Mouse (Mus musculus): ENCODE measurements around the gene Ltc4s.

Ltc4s gene

GRCm38 (mm10) chr11:50248473-50249171 lies 10.2 kb upstream of the Ltc4s start:
- no peak for DNase-seq (ENCODE audit: low spot score in 2 of 2)

- no peak for DNase-seq (ENCODE audit: low spot score in 2 of 2)
Measured at GRCm38 (mm10) chr11:50245269-50245668, 6.9 kb upstream of the Ltc4s start.

GRCm38 (mm10) chr11:50243926-50244325 lies 5.5 kb upstream of the Ltc4s start:
- no peak for DNase-seq (ENCODE audit: low spot score in 2 of 2)

- no peak for DNase-seq (ENCODE audit: low spot score in 2 of 2)
Measured at GRCm38 (mm10) chr11:50240235-50240911, 2.0 kb upstream of the Ltc4s start.

GRCm38 (mm10) chr11:50238821-50239791 lies 690 bp upstream of the Ltc4s start:
- no peak for DNase-seq (ENCODE audit: low spot score in 2 of 2)

- DNase-seq (ENCODE audit: low spot score in 2 of 2): no peak
Measured at GRCm38 (mm10) chr11:50236937-50237835, 1.2 kb downstream of the Ltc4s start.

GRCm38 (mm10) chr11:50236540-50236936 lies 1.9 kb downstream of the Ltc4s start:
- peak; percentile 78 to 79 for DNase-seq (ENCODE audit: low spot score in 2 of 2)

GRCm38 (mm10) chr11:50234606-50235005 lies 3.8 kb downstream of the Ltc4s start:
- no peak for DNase-seq (ENCODE audit: low spot score in 2 of 2)

GRCm38 (mm10) chr11:50233993-50234392 lies 4.4 kb downstream of the Ltc4s start:
- DNase-seq (ENCODE audit: low spot score in 2 of 2): no peak

GRCm38 (mm10) chr11:50233022-50233421 lies 5.4 kb downstream of the Ltc4s start:
- DNase-seq (ENCODE audit: low spot score in 2 of 2): no peak

- DNase-seq (ENCODE audit: low spot score in 2 of 2): peak in 1 of 2 experiments; percentile 56
Measured at GRCm38 (mm10) chr11:50231411-50231810, 7.0 kb downstream of the Ltc4s start.

GRCm38 (mm10) chr11:50230481-50231304 lies 7.7 kb downstream of the Ltc4s start:
- no peak for DNase-seq (ENCODE audit: low spot score in 2 of 2)

- DNase-seq (ENCODE audit: low spot score in 2 of 2): no peak
Measured at GRCm38 (mm10) chr11:50229252-50229910, 9.0 kb downstream of the Ltc4s start.

GRCm38 (mm10) chr11:50228772-50229171 lies 9.6 kb downstream of the Ltc4s start:
- DNase-seq (ENCODE audit: low spot score in 2 of 2): no peak

GRCm38 (mm10) chr11:50227736-50228135 lies 10.7 kb downstream of the Ltc4s start:
- no peak for DNase-seq (ENCODE audit: low spot score in 2 of 2)

- DNase-seq (ENCODE audit: low spot score in 2 of 2): no peak
Measured at GRCm38 (mm10) chr11:50227226-50227625, 11.2 kb downstream of the Ltc4s start.

GRCm38 (mm10) chr11:50226406-50226805 lies 12.0 kb downstream of the Ltc4s start:
- DNase-seq (ENCODE audit: low spot score in 2 of 2): no peak

GRCm38 (mm10) chr11:50225611-50226378 lies 12.6 kb downstream of the Ltc4s start:
- DNase-seq (ENCODE audit: low spot score in 2 of 2): no peak
